Mouse (Mus musculus) cerebellum, adult 2 months (tissue): ENCODE measurements around the gene B3galt6.

Source experiments
- CTCF ChIP-seq: fragments of 200-500 bp; IDR thresholded peaks from 2 replicates; pipeline ENCODE4 v1.5.1; 2011; ENCODE audit warnings: low read depth, mild to moderate bottlenecking, control low read depth, low read length, moderate library complexity, borderline replicate concordance; ENCODE audit not compliant: insufficient read depth
- POLR2A ChIP-seq: fragments of 200-500 bp; IDR thresholded peaks from 2 replicates; pipeline ENCODE4 v1.6.1; 2011; ENCODE audit warnings: low read length, control low read depth, borderline replicate concordance; ENCODE audit not compliant: insufficient read depth

GRCm38 (mm10) chr4:156024184-156024583 is 31.7 kb upstream of the B3galt6 start:
- TF ChIP-seq CTCF (no peak), POLR2A (no peak)
